Mouse (Mus musculus): ENCODE data around the gene Gm49384. TPM values are rescaled to one million over a fixed set of nuclear protein-coding genes. Genes with fewer than 3 reads are reported as not detected.
"Not testable (repeated sequence)": the region's sequence is repeated elsewhere in the genome, so short reads cannot be mapped to it uniquely, and the experiment has no call there.

Gene Gm49384
- polyA plus RNA-seq, 1 experiment from 2014 or later, result 24.7 TPM

GRCm38 (mm10) chr12:69181800-69182199, 22.3 kb downstream of the Gm49384 start:
- no peak overlapping the region for H3K27ac ChIP-seq
- no peaks in the 10 kb centered on the region for H3K9me3 ChIP-seq
- H3K4me1 ChIP-seq (replicated peaks), result peaks cover 3% of the 10 kb centered on the region; the same call in 1 of the 2 replicates
- no peaks in the 10 kb centered on the region for H3K27me3 ChIP-seq (replicated peaks)
- H3K36me3 ChIP-seq, result no peaks in the 10 kb centered on the region
- ATAC-seq, result no peak
- H3K4me2 ChIP-seq (replicated peaks), result no peak overlapping the region
- WGBS, result 92% methylated on average over 4 of the region's 4 CpGs
- no peak overlapping the region for H3K9ac ChIP-seq
- H3K4me3 ChIP-seq (replicated peaks), result no peak overlapping the region

GRCm38 (mm10) chr12:69179371-69179770, 24.7 kb downstream of the Gm49384 start:
- Histone ChIP-seq H3K9me3 (no peaks in the 10 kb centered on the region), H3K4me3 (replicated peaks) (no peak overlapping the region), H3K27ac (no peak overlapping the region), H3K36me3 (no peaks in the 10 kb centered on the region), H3K27me3 (replicated peaks) (no peaks in the 10 kb centered on the region), H3K4me2 (replicated peaks) (no peak overlapping the region), H3K9ac (no peak overlapping the region), H3K4me1 (replicated peaks) (no peaks in the 10 kb centered on the region)
- no peak for ATAC-seq
- 74% methylated on average over 12 of the region's 12 CpGs for WGBS

GRCm38 (mm10) chr12:69177526-69177925, 26.5 kb downstream of the Gm49384 start:
- Histone ChIP-seq H3K27me3 (replicated peaks) (no peaks in the 10 kb centered on the region), H3K4me1 (replicated peaks) (no peaks in the 10 kb centered on the region), H3K9me3 (no peaks in the 10 kb centered on the region), H3K9ac (no peak overlapping the region), H3K36me3 (0 out of 2 replicates have a peak, but pooled peaks cover 3% of the 10 kb centered on the region), H3K27ac (no peak overlapping the region), H3K4me3 (replicated peaks) (no peak overlapping the region), H3K4me2 (replicated peaks) (no peak overlapping the region)
- WGBS, result 79% methylated on average over 3 of the region's 3 CpGs
- ATAC-seq, result no peak

DNA sequence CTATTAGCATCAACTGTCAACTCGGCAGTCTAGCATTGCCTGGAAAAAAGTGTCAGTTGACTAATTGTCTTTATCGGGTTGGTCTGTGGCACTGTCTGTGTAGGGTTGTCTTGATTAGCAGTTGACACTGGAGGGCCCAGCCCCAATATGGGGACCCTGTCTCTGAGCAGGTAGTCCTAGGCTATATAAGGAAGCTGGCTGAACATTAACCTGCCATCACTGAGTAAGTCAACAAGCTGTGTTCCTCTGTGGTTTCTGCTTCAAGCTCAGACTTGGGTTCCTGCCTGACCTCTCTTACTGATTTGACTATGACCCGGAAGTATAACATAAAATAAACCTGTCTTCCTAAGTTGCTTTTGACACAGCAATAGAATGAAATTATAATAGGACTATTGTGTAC, 28.1 kb downstream of the Gm49384 start:
- no peaks in the 10 kb centered on the region for H3K4me1 ChIP-seq (replicated peaks)
- no peak overlapping the region for H3K4me2 ChIP-seq (replicated peaks)
- H3K27me3 ChIP-seq (replicated peaks), result no peaks in the 10 kb centered on the region
- WGBS, result 69% methylated on average over 3 of the region's 3 CpGs
- peak; percentile 74 for ATAC-seq
- no peak overlapping the region for H3K9ac ChIP-seq
- H3K9me3 ChIP-seq, result no peaks in the 10 kb centered on the region
- H3K36me3 ChIP-seq, result 0 out of 2 replicates have a peak, but pooled peaks cover 3% of the 10 kb centered on the region
- H3K27ac ChIP-seq, result no peak overlapping the region
- H3K4me3 ChIP-seq (replicated peaks), result no peak overlapping the region

GRCm38 (mm10) chr12:69171307-69171706, 32.8 kb downstream of the Gm49384 start:
- Histone ChIP-seq H3K4me2 (replicated peaks) (no peak overlapping the region), H3K9ac (no peak overlapping the region), H3K4me1 (replicated peaks) (0 out of 2 replicates have a peak, but pooled peaks cover 6% of the 10 kb centered on the region), H3K4me3 (replicated peaks) (no peak overlapping the region), H3K27ac (no peak overlapping the region), H3K9me3 (no peaks in the 10 kb centered on the region), H3K36me3 (0 out of 2 replicates have a peak, but pooled peaks cover 3% of the 10 kb centered on the region), H3K27me3 (replicated peaks) (no peaks in the 10 kb centered on the region)
- WGBS, result 92% methylated on average over 2 of the region's 2 CpGs
- ATAC-seq, result no peak

DNA sequence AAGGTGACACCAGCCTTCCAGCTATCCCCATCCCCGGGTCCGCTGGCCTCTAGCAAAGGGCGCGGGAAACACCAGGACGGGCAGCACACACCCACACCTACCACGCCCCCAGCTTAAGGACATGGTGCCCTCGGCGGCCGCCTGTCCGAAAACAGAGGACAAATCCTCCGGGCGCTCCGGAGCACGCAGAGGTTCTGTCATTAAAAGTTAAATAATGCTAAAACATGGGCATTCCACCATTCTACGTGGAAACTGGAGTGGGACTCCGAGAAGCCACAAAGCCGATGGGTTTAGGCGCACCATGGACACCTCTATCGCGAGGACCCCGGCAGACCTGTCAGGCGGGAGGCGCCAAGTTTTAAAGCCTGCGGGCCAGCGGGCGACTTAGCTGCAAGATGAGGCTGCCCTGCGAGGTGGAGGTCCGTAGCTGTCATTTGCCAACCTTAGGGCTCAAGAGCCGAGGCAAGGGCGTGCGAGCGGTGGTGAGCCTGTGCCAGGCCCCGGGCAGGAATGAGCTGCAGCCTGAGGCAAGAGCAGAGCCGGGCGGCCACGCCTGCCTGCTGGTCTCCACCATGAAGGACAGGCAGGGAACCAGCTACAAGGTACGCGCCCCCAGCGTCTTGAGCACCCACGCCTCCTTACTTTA, 35.5 kb downstream of the Gm49384 start, which contains the start of gene Lrr1:
Gene Lrr1 (plus strand): TSS at position 354 of the 646 bp plus-strand sequence.
- Histone ChIP-seq H3K27me3 (replicated peaks) (no peaks in the 10 kb centered on the region), H3K36me3 (0 out of 2 replicates have a peak, but pooled peaks cover 3% of the 10 kb centered on the region), H3K9me3 (no peaks in the 10 kb centered on the region), H3K4me1 (replicated peaks) (peaks cover 6% of the 10 kb centered on the region; the same call in 1 of the 2 replicates), H3K4me2 (replicated peaks) (peak within 1 kb of the TSS; percentile 77), H3K9ac (peak within 1 kb of the TSS; percentile 60), H3K4me3 (replicated peaks) (peak within 1 kb of the TSS; percentile 76), H3K27ac (peak within 1 kb of the TSS; percentile 61; the same call in 1 of the 2 replicates)
- ATAC-seq, result peak; percentile 94
- WGBS, result under 1% methylated on average over 40 of the region's 40 CpGs

GRCm38 (mm10) chr12:69167656-69168460, 36.2 kb downstream of the Gm49384 start:
- Histone ChIP-seq H3K9me3 (no peaks in the 10 kb centered on the region), H3K9ac (peak overlapping the region; percentile 60), H3K27me3 (replicated peaks) (no peaks in the 10 kb centered on the region), H3K27ac (0 out of 2 replicates have a peak overlapping the region, but pooled peaks have one; percentile 61), H3K4me2 (replicated peaks) (peak overlapping the region; percentile 77), H3K4me1 (replicated peaks) (peaks cover 6% of the 10 kb centered on the region; the same call in 1 of the 2 replicates), H3K4me3 (replicated peaks) (peak overlapping the region; percentile 76), H3K36me3 (no peaks in the 10 kb centered on the region)
- peak; percentile 40 for ATAC-seq
- 6% methylated on average over 18 of the region's 18 CpGs for WGBS

- ATAC-seq, result not testable (repeated sequence)
Observed at GRCm38 (mm10) chr12:69166861-69167581, 37.0 kb downstream of the Gm49384 start.

GRCm38 (mm10) chr12:69164904-69165303, 39.2 kb downstream of the Gm49384 start:
- Histone ChIP-seq H3K27ac (no peak overlapping the region), H3K4me1 (replicated peaks) (peaks cover 4% of the 10 kb centered on the region; the same call in 1 of the 2 replicates), H3K36me3 (no peaks in the 10 kb centered on the region), H3K4me2 (replicated peaks) (no peak overlapping the region), H3K4me3 (replicated peaks) (no peak overlapping the region), H3K27me3 (replicated peaks) (no peaks in the 10 kb centered on the region), H3K9me3 (no peaks in the 10 kb centered on the region), H3K9ac (no peak overlapping the region)
- ATAC-seq, result no peak
- WGBS, result 44% methylated on average over 3 of the region's 3 CpGs

More at GRCm38 (mm10) chr12:69166861-69167581, 37.0 kb downstream of the Gm49384 start:
- not testable (repeated sequence) for H3K4me3 ChIP-seq (replicated peaks); H3K9ac ChIP-seq; H3K27me3 ChIP-seq (replicated peaks); H3K36me3 ChIP-seq; H3K4me2 ChIP-seq (replicated peaks); H3K9me3 ChIP-seq; H3K27ac ChIP-seq; H3K4me1 ChIP-seq (replicated peaks)
- 77% methylated on average over 8 of the region's 8 CpGs for WGBS

DNA sequence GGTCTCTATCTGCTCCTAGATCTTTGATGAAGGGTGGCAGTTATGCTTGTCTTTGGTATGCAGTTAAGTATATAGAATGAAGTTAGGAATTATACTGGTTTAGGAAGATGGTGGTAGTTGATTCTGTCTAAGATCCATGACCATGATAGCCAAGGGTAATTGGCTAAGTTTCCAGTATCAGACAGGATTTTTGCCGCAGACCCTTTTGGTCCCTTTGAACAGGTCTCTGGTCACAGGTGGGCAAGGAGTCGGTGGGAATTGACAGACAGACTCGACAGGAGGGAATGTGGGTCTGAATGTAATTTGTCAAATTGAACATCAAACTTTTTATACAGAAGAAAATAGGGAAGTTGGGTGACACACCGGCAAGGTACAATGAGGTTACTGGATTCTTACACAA, 40.5 kb downstream of the Gm49384 start:
- H3K27ac ChIP-seq; H3K36me3 ChIP-seq; ATAC-seq; H3K4me2 ChIP-seq (replicated peaks); H3K9me3 ChIP-seq; H3K4me1 ChIP-seq (replicated peaks); H3K27me3 ChIP-seq (replicated peaks); H3K4me3 ChIP-seq (replicated peaks); H3K9ac ChIP-seq: not testable (repeated sequence)
- 89% methylated on average over 4 of the region's 4 CpGs for WGBS

DNA sequence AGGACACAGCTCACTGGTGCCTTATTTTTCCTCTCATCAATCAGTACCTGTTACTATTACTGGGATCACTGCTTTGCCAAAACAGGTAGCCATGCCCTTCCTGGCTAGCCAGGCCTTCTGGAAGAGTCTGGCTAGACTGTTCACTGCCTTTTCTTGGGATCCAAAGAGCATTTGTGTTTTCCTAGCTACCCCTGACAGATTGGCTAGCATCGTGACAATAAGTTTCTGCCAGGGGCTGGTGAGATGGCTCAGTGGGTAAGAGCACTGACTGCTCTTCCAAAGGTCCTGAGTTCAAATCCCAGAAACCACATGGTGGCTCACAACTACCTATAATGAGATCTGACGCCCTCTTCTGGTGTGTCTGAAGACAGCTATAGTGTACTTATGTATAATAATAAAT, 43.4 kb downstream of the Gm49384 start:
- H3K27me3 ChIP-seq (replicated peaks); H3K27ac ChIP-seq; H3K4me3 ChIP-seq (replicated peaks); H3K9me3 ChIP-seq; H3K4me1 ChIP-seq (replicated peaks); H3K4me2 ChIP-seq (replicated peaks); H3K9ac ChIP-seq; ATAC-seq: not testable (repeated sequence)
- 83% methylated on average over 2 of the region's 2 CpGs for WGBS
- peaks cover 12% of the 10 kb centered on the region for H3K36me3 ChIP-seq

DNA sequence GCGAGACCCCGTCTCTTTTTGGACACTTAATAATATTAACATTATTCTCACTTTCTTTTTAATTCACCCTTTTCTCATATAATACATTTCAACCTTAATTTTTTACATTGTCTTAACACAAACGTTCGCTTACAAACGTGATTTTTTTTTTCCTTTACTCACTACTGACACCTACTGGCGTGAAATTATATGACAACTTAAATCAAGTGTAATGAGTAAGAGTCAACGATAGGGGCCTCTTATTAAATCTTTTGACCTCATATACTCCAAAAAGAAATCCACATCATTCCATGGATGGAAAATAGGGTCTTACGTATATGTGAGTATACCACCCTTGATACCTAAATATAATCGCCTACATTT, 44.5 kb downstream of the Gm49384 start:
- H3K4me2 ChIP-seq (replicated peaks), result peak overlapping the region; percentile 34
- H3K27ac ChIP-seq, result no peak overlapping the region
- H3K9ac ChIP-seq, result no peak overlapping the region
- H3K36me3 ChIP-seq, result peaks cover 12% of the 10 kb centered on the region
- no peaks in the 10 kb centered on the region for H3K9me3 ChIP-seq
- 4% methylated on average over 9 of the region's 9 CpGs for WGBS
- H3K4me1 ChIP-seq (replicated peaks), result peaks cover 7% of the 10 kb centered on the region; the same call in 1 of the 2 replicates
- no peak; the same call in 1 of the 2 replicates for ATAC-seq
- H3K27me3 ChIP-seq (replicated peaks), result no peaks in the 10 kb centered on the region
- H3K4me3 ChIP-seq (replicated peaks), result 0 out of 2 replicates have a peak overlapping the region, but pooled peaks have one; percentile 54

Data from intestine, embryonic 15.5 days (tissue).